Mouse (Mus musculus): ENCODE data around the gene St3gal3.

DNA sequence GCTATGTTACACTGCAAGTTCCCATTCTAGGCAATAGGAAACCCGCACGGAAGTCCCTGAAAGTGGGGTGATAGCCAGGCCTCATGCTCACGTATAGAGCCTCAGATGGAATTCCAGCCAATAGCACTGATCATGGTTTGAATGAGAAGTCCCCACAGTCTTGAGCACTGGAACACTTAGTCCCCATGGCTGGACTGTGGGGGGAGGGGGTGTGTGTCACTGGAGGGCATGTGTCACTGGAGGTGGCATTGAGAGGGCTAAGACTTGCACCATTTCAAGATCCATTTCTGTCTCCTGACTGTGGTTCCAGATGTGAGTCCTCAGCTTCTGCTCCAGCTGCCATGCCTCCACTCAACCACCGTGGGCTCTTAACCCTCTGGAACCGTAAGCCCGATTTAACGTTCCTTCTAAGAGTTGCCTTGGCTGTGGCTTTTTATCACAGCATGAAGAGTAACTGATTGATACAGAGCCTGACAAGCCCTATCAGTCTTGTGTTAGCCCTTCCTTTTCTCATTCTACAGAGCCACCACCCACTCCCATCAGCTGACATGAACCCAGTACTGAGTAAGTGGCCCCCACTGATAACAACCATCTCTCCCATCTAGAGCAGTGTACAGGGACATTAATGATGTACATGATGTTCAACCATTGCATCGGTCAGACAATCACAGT is 91.2 kb downstream of the St3gal3 start:
- no peak for TF ChIP-seq POLR2A (IDR thresholded peaks at IDR 0.05; ENCODE audit: low read depth, low read length)
- no peak for TF ChIP-seq CTCF (IDR thresholded peaks at IDR 0.05; ENCODE audit: extremely low read depth, insufficient read length, insufficient replicate concordance, low read depth, low read length)
